Mouse (Mus musculus) ovary, postnatal 10 days (tissue): ENCODE results near the gene Bves.
A peak's percentile ranks its signal among the peaks of the same experiment; 100 is the strongest.
"Not testable (repeated sequence)": the region's sequence is repeated elsewhere in the genome, so short reads cannot be mapped to it uniquely, and the experiment has no call there.

Experiments
- DNase-seq: peaks from one replicate; pipeline ENCODE4 v3.0.0; 2022; ENCODE audit warnings: low spot score

Gene Bves

GRCm38 (mm10) chr10:45348143-45348542 is 12.6 kb downstream of the Bves start:
- not testable (repeated sequence) for DNase-seq

DNA sequence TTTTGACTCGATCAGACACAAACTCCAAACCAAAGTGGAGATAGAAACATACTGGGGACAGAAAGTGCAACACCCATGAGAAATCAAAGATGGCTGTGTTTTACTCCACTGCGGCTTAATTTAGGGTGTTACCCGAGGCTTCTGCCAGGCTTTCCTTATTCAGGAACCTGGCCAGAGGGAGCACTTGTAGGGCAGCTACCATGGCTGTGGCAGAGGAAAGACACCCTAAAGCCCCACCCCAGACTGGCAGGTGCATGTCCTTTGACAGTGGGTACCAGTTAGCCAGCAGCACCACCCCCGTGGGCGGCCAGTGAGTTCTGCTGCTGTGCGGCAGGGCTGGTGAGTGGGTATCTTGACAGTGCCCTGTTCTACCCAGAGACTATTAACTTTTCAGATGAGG is 20.5 kb downstream of the Bves start:
- DNase-seq: no peak

DNA sequence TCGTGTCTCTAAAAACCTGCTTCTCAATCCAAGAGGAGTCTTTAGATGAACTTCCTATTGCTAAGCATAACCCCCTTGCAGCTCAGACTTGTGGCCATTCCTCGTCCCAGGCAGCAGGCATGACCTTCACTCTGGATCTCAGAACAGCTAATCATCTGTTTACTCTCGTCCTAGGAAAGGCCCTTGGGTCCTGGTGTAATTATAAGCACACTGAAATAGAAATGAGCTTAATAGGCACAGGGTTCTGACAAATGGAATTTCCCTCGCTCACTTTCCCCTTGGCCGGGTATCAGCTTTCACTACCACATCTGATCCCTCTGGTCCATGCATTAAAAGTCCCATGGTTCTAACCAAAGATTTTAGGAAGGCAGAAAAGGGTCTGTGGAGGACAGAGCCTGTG is 27.8 kb downstream of the Bves start:
- DNase-seq: no peak

- no peak for DNase-seq
Observed at GRCm38 (mm10) chr10:45366987-45367705, 31.6 kb downstream of the Bves start.

DNA sequence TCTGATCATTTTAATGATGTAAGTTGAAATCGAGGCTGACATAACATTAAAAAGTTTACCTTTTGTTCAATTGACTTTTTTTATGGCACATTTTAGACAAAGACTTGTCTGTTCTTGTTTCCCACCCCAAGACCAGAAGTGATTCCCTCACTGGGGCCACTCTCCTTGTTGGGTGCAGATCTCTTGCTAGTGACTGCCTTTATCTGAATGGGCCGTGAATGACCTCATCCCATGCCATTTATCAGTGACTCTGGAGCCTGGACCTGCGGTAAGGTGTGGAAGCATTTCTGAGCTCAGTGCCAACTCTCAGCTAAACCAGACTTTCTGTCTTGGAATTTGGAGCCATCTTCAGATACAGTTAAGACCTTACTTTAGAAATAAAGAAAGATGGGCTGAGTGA is 34.1 kb downstream of the Bves start:
- no peak for DNase-seq

- DNase-seq: no peak
Observed at GRCm38 (mm10) chr10:45370545-45370944, 35.0 kb downstream of the Bves start.

GRCm38 (mm10) chr10:45372994-45373692 is 37.6 kb downstream of the Bves start:
- peak; percentile 10 for DNase-seq

DNA sequence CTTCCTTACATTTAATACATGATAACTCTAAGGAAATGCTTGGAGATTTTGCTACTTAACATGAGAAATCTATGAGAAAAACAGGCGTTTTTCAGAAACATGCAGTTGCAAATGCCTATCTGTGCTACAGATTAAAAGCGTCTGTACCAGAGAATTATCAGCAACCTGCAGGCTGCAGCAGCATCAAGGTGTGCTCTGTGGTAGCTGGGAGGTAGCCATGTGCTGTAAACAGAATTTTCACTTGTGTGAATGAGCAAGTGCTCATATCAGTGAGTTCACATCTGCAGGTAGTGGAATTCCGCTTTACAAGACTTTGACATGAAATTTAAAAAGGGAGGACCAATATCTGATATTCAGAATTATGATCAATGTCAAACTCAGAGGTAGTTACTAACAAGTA is 42.7 kb downstream of the Bves start:
- no peak for DNase-seq

DNA sequence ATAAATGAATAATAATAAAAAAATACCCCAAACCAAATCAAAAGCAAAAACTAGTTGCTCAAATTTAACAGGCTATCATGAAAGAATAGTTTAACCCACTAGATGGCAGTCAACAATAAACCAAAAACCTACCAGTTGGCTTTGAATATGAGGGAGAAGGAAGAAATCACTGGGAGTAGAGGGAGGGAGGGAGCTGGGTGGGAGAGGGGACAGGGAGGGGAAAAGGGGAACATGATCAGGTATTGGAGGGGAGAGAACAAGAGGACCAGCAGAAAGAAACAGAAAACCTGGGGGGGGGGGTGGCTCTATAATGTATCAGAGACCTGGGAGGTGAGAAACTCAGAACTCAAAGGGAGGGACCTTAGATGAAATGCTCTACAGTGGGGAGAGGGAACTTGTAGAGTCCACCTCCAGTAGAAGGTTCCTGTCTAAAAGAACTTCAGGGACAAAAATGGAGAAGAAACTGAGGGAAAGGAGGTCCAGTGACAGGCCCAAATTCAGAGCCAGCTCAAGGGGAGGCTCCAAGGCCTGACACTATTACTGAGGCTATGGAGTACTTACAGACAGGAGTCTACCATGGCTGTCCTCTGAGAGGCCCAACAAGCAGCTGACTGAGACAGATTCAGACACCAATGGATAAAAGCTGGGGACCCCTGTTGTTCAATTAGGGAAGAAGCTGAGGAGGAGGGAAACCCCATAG is 46.5 kb downstream of the Bves start:
- no peak for DNase-seq

- no peak for DNase-seq
Observed at GRCm38 (mm10) chr10:45382637-45382958, 47.0 kb downstream of the Bves start.

- DNase-seq: no peak
Observed at GRCm38 (mm10) chr10:45398211-45398610, 62.6 kb downstream of the Bves start.

DNA sequence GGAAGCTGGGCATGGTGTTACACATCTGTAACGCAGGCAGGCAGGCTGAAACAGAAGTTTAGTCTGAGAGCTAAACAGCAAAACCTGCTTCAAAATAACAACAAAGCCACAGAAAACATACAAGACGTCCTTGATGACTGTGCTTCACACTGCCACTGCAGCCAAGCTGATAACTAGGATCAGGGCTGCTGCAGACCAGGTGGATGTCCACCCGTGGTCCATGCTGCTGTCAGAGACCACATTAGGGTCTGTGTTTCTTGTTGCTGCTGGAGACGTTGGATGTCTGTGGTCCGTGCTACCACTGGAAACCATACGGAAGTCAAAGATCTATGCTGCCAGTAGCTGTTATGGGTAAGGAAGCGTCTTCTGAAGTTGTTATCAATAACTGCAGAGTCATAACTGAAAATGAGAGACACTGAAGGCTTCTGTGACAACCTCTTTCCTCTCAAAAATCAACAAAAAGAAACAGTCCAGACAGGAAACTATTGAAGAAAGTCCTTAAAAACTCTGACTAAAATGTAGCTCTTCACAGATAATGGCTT is 64.2 kb downstream of the Bves start:
- DNase-seq: no peak

GRCm38 (mm10) chr10:45410624-45411341 is 75.2 kb downstream of the Bves start:
- no peak for DNase-seq

- no peak for DNase-seq
Observed at GRCm38 (mm10) chr10:45411741-45412140, 76.2 kb downstream of the Bves start.

DNA sequence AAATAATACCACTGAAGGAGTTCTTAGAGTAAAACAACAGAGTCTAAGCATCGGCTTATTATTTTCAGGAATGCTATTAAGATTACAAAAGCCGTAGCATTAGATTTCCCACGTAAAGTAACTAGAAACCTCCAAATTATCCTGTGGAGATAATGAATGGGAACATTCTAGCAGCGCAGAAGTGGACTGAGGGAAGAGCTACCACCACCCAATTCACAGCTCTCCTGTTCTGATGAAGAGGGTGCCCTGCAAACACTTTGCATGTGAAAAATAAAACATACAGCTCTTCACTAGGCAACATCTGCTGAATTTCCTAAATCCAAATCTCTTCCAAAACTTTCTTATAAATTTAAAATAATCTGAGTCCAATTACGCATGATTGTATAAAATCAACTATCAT is 76.6 kb downstream of the Bves start:
- DNase-seq: no peak
